Mouse (Mus musculus): ENCODE measurements around the gene Pramel7.
"Not testable (repeated sequence)": the region's sequence is repeated elsewhere in the genome, so short reads cannot be mapped to it uniquely, and the experiment has no call there.

Pramel7 gene

DNA sequence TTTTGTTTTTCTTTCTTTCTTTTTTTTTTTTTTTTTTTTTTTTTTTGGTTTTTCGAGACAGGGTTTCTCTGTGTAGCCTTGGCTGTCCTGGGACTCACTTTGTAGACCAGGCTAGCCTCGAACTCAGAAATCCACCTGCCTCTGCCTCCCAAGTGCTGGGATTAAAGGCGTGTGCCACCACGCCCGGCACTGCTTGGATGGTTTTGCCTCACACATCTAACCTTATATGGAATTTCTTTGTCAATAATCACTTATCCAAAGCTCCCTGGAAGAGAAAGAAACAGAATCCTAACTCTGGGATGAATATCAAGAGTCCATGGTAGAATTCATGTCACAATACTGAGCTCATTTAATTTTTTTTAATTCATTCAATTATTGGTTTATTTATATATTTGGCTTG is at the start of gene Pramel7:
Gene Pramel7, minus strand, starts transcription at position 101 of the 400 bp plus-strand sequence.
- DNase-seq: not testable (repeated sequence)

DNA sequence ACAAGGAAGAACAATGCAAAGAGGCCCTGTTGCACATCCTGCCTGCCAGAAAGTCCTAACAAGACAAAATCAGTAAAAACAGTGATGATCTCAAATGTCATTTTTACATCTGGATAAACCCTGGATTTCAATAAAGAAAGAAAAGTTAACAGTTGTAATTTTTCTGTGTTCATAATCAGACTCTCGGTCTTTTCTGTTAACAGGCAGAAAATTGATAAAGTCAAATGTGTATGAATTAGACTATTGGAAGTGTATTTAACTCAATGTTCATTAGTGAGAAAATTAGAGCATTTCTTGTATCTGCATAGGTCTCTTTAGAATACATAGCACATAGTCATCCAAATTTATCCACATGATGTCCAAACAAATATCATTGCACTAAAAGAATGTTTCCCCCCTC is 48.5 kb upstream of the Pramel7 start, which contains the start of gene Olfr1128:
Gene Olfr1128, minus strand, starts transcription at position 101 of the 400 bp plus-strand sequence.
- DNase-seq: no peak

DNA sequence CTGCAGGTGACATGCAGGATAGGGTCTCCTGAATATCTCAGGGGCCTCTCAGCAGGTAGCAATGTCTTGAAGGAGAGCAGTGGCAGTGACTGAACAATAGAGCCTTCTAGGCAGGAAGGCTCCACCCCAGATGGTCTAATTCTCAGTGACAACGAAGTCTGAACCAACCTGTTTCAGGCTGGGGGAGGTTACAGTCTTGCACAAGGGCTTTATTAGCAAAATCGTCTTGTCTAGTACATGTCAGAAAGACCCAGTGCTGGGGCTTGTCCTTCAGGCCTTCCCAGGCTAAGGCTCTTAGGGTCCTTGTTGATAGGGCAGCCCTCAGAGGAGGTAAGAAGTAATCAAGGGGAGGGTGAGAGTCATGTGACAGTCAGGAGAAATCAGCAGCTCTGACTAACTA is 37.9 kb upstream of the Pramel7 start:
- no peak for DNase-seq

DNA sequence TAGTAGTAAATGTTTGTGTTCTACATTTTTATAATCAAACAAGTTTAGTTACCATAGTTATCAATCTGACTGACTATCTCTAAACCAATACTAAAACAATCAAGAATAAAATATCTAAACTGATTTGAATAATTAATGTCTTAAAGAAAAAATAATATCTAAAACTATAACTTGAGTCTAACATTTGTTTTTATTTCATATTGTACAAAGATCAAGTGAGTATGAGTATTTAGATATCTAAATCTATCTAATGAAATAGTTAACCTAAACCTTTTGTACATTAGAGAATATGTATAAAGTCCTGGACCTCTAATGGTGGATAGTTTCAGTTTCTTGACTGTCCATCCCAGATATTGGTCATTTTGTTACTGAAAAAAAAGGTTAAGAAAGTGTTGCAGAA is 34.6 kb upstream of the Pramel7 start, which contains the start of gene Olfr153:
Gene Olfr153, plus strand, starts transcription at position 301 of the 400 bp plus-strand sequence.
- DNase-seq: no peak

GRCm38 (mm10) chr2:87525899-87526616 is 29.2 kb upstream of the Pramel7 start:
- not testable (repeated sequence) for DNase-seq

DNA sequence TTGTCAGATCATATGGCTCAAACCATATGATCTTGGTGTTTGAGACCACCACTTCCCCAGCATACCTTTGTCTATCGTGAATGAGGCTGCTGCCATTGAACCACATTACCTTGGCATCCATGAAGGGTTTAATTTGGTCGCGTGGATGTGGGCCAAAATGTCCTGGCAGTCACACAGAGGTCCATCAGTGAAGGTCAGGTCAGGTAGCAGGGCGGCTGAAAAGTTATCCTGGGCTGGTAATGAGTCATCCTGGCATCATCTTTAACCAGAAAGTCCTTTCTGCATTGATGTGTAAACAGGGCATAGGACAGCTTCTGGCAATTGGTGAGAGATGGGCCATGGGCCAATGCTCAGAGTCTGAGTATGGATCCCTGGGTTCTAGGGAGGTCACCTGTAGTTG is 23.8 kb upstream of the Pramel7 start:
- DNase-seq: no peak

GRCm38 (mm10) chr2:87516581-87516980 is 19.7 kb upstream of the Pramel7 start:
- no peak for DNase-seq

DNA sequence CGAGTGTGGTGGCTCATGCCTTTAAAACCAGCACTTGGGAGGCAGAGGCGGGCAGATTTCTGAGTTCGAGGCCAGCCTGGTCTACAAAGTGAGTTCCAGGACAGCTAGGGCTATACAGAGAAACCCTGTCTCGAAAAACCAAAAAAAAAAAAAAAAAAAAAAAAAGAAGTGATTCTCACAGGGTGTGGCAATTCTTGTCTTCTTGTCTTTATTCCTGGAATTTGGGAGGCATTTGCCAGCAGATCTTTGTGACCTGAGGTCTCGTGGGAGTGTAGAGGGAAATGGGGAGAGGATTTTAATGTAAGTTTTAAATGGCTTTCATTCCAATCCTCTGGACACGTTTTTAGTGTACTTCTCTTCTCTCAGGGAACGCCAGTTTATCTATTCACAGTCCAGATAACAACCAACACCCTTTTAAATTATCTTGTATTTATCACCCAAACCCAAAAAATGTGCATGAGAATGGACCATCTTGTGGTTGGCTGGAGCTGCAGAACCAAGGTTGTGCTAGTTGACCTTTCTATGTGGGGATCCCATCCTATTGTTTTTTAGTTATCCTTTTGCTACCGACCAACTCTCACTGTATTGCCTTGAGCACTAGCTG is 18.7 kb upstream of the Pramel7 start:
- DNase-seq: no peak

DNA sequence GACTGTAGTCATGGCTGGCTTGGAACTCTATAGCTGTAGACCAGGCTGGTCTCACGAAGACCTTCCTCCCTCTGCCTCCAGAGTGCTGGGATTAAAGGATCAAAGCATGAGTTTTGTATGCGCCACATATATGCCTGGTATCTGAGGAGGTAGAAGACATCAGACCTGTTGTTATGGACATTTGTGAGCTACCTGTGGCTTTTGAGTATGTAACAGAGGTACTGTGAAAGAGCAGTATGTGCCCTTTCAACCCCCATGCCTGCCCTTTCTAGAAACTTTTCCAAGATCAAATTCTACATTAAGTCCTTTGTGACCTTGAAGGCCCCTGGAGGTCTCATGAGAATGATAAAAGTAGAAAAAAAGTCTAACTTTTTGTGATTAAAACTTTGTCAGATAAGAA is 18.2 kb upstream of the Pramel7 start:
- DNase-seq: no peak

DNA sequence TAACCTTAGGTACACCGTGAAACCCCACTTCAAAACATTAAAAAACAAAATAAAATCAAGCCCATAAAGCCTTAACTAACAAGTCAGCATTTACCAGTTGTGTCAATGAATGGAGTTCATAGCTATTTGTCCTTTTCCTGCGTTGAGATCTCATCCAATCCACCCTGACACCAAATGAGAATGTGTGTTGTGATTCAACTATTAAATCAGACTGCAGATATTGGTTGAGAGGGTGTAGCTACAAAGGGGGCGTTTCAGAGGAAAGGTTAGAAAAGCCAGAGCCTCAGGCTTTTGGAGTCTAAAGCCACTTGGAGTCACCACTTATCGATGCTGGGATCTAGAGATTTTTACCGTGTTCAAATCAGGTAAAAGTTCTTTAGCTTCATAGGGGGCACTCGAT is 9.4 kb upstream of the Pramel7 start, which contains the start of gene Pramel6:
Gene Pramel6, plus strand, starts transcription at position 301 of the 400 bp plus-strand sequence.
- no peak for DNase-seq

DNA sequence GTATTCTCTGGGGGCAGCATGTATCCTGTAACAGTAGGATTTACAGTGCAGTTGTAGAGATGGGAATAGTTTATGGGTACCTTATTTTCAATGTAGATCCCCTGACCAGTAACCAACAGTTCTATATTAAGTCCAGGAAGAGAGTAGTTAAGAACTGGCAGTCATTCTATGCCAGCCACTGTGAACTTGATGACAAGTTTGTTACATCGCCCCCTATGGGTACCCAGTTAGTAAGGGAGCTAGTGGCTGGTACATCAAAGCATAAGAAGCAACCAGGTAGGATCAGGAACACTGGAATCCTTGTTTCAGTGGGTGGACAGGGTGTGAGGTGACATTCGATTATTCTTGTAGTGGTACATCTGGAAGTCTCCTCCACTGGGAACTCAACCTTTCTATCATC is 14.6 kb downstream of the Pramel7 start:
- no peak for DNase-seq

DNA sequence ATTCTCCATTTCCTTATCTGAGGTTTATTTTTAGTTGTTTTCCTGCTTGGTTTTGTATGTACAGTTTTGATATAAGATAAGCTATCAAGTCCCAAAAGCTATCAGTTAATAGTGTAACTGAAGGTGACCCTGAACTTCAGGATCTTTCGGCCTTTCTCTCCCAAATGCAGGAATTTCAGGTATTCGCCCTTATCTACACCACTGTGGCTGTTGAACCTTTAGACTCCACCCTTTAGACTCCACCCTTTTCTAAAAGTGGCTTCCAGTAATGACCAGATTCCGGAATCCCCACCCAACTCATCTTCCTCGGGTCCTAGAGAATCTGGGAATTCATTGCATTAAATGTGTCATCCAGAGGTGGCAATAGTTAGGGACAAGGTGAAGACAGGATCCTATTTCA is 15.7 kb downstream of the Pramel7 start:
- no peak for DNase-seq

- DNase-seq: no peak
Observed at GRCm38 (mm10) chr2:87480207-87480606, 16.7 kb downstream of the Pramel7 start.

DNA sequence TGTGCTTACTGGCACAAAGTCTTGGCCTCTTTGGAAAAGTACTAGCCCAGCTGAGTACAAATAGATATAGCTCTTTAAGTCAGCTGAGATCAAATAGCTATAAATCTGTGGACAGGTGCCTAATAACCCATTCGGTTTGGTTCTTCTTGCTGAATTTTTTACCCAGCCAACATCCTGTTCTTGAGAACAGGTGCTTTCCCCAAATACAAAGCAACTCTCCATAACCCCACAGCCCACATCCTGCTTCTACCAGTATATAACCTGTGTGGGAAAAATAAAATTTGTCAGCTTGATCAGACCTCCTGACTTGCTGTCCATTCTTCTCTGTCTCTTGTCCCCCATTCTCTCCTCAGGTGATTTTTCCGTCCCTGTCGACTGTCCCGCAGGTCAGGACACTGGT is 35.1 kb downstream of the Pramel7 start:
- no peak for DNase-seq

- no peak for DNase-seq
Observed at GRCm38 (mm10) chr2:87453662-87454061, 43.2 kb downstream of the Pramel7 start, which contains the start of gene Olfr1126. Gene Olfr1126 (plus strand): TSS chr2:87453962.
